Mouse (Mus musculus) midbrain, embryonic 13.5 days (tissue): ENCODE data around the gene Kcnj1. TPM values are rescaled to one million over a fixed set of nuclear protein-coding genes. Genes with fewer than 3 reads are reported as not detected.

Source experiments
- ATAC-seq: fragments of 200-750 bp; cut with Nextera tagmentation; 2 replicates; pipeline ENCODE4 v1.8.0; 2017; ENCODE audit warnings: mild to moderate bottlenecking, moderate TSS enrichment, moderate library complexity
- H3K27ac ChIP-seq: fragments of 300-500 bp; sonication (generic); 2 replicates; pipeline ENCODE4 v1.5.1; 2015; ENCODE audit warnings: inconsistent platforms, mild to moderate bottlenecking, moderate library complexity
- H3K27me3 ChIP-seq: fragments of 300-500 bp; sonication (generic); 2 replicates; pipeline ENCODE4 v1.6.1; 2015; ENCODE audit warnings: mild to moderate bottlenecking, inconsistent platforms
- H3K36me3 ChIP-seq: fragments of 300-500 bp; sonication (generic); 2 replicates; pipeline ENCODE4 v1.6.1; 2015; ENCODE audit warnings: mild to moderate bottlenecking, inconsistent platforms
- H3K4me1 ChIP-seq: fragments of 300-500 bp; sonication (generic); replicated peaks from 2 replicates; pipeline ENCODE4 v1.6.1; 2015; ENCODE audit warnings: inconsistent platforms
- H3K4me2 ChIP-seq: fragments of 300-500 bp; sonication (generic); replicated peaks from 2 replicates; pipeline ENCODE4 v1.6.1; 2015; ENCODE audit warnings: moderate library complexity, mild to moderate bottlenecking, inconsistent platforms
- H3K4me3 ChIP-seq: fragments of 300-500 bp; sonication (generic); replicated peaks from 2 replicates; pipeline ENCODE4 v1.5.1; 2015; ENCODE audit warnings: mild to moderate bottlenecking, inconsistent platforms
- H3K9ac ChIP-seq: fragments of 300-500 bp; sonication (generic); replicated peaks from 2 replicates; pipeline ENCODE4 v1.6.1; 2015; ENCODE audit warnings: mild to moderate bottlenecking, inconsistent platforms
- H3K9me3 ChIP-seq: fragments of 300-500 bp; sonication (generic); 2 replicates; pipeline ENCODE4 v1.6.1; 2016; ENCODE audit warnings: mild to moderate bottlenecking, inconsistent platforms
- WGBS: fragments of 180-500 bp; shearing (Covaris S2); methylation state at CpG from one replicate; pipeline ENCODE4 v1.1.7; 2015; 5-methylcytosine and 5-hydroxymethylcytosine counted together
- polyA plus RNA-seq: library from polyadenylated mRNA; unstranded; fragments of >200 nt; fragmentation: Nextera tagmentation; extraction: Ambion mirVana; gene quantifications from 2 replicates; pipeline ENCODE4 v1.2.1, GENCODE M21; 2015

The Kcnj1 gene
- polyA plus RNA-seq, 1 experiment from 2014 or later = not detected

GRCm38 (mm10) chr9:32360770-32361169 lies 11.5 kb upstream of the Kcnj1 start:
- no peaks in the 10 kb centered on the region for H3K4me1 ChIP-seq
- no peaks in the 10 kb centered on the region for H3K9me3 ChIP-seq
- no peak overlapping the region for H3K9ac ChIP-seq
- no peak overlapping the region for H3K27ac ChIP-seq
- H3K36me3 ChIP-seq = no peaks in the 10 kb centered on the region
- H3K4me3 ChIP-seq = no peak overlapping the region
- no peaks in the 10 kb centered on the region for H3K27me3 ChIP-seq
- whole genome bisulfite sequencing = 90% methylated on average over 1 of the region's 1 CpGs
- H3K4me2 ChIP-seq = no peak overlapping the region
- no peak for ATAC-seq

- 37% methylated on average over 2 of the region's 2 CpGs for WGBS
- no peak overlapping the region for H3K9ac ChIP-seq
- peaks cover 10% of the 10 kb centered on the region; the same call in 1 of the 2 replicates for H3K4me1 ChIP-seq
- H3K9me3 ChIP-seq = no peaks in the 10 kb centered on the region
- no peaks in the 10 kb centered on the region for H3K36me3 ChIP-seq
- no peak overlapping the region for H3K4me3 ChIP-seq
- H3K27ac ChIP-seq = no peak overlapping the region
- H3K27me3 ChIP-seq = no peaks in the 10 kb centered on the region
- H3K4me2 ChIP-seq = no peak overlapping the region
- ATAC-seq = no peak
Measured at GRCm38 (mm10) chr9:32368812-32369211, 3.5 kb upstream of the Kcnj1 start.

- Histone ChIP-seq H3K9ac (no peak overlapping the region), H3K4me1 (peaks cover 10% of the 10 kb centered on the region; the same call in 1 of the 2 replicates), H3K9me3 (no peaks in the 10 kb centered on the region), H3K4me2 (no peak overlapping the region), H3K27ac (no peak overlapping the region), H3K27me3 (no peaks in the 10 kb centered on the region), H3K36me3 (no peaks in the 10 kb centered on the region), H3K4me3 (no peak overlapping the region)
- WGBS = 26% methylated on average over 6 of the region's 6 CpGs
- no peak for ATAC-seq
Measured at GRCm38 (mm10) chr9:32369388-32369787, 2.9 kb upstream of the Kcnj1 start.

GRCm38 (mm10) chr9:32373656-32374055 lies 1.4 kb downstream of the Kcnj1 start:
- H3K27me3 ChIP-seq = no peaks in the 10 kb centered on the region
- peaks cover 8% of the 10 kb centered on the region; the same call in 1 of the 2 replicates for H3K4me1 ChIP-seq
- H3K9ac ChIP-seq = no peak overlapping the region
- H3K36me3 ChIP-seq = no peaks in the 10 kb centered on the region
- H3K27ac ChIP-seq = no peak overlapping the region
- H3K9me3 ChIP-seq = no peaks in the 10 kb centered on the region
- H3K4me3 ChIP-seq = no peak overlapping the region
- H3K4me2 ChIP-seq = no peak overlapping the region
- ATAC-seq = no peak
- 92% methylated on average over 6 of the region's 6 CpGs for WGBS

DNA sequence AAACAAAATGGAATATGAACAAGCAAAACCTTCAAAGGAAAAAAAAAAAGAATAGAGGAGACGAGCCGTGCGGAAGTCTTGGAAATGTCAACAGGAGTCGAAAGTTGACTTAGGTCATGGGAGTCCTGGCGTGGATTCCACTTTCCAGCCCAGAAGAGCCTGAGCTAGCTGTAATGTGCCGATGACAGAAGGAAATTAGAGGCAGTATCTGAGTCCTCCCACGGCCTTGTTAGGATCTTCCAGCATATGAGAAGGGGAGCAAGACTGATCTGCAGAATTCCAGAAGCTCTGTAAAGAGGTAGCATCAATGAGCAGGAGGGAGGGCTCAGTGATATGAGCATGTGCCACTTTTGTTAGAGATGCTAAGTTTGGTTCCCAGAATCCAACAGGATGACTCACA lies 3.7 kb downstream of the Kcnj1 start:
- WGBS = 92% methylated on average over 7 of the region's 7 CpGs
- no peak overlapping the region for H3K9ac ChIP-seq
- H3K27me3 ChIP-seq = no peaks in the 10 kb centered on the region
- no peaks in the 10 kb centered on the region for H3K36me3 ChIP-seq
- no peak for ATAC-seq
- H3K4me2 ChIP-seq = no peak overlapping the region
- no peak overlapping the region for H3K4me3 ChIP-seq
- H3K27ac ChIP-seq = no peak overlapping the region
- H3K4me1 ChIP-seq = no peaks in the 10 kb centered on the region
- H3K9me3 ChIP-seq = no peaks in the 10 kb centered on the region

DNA sequence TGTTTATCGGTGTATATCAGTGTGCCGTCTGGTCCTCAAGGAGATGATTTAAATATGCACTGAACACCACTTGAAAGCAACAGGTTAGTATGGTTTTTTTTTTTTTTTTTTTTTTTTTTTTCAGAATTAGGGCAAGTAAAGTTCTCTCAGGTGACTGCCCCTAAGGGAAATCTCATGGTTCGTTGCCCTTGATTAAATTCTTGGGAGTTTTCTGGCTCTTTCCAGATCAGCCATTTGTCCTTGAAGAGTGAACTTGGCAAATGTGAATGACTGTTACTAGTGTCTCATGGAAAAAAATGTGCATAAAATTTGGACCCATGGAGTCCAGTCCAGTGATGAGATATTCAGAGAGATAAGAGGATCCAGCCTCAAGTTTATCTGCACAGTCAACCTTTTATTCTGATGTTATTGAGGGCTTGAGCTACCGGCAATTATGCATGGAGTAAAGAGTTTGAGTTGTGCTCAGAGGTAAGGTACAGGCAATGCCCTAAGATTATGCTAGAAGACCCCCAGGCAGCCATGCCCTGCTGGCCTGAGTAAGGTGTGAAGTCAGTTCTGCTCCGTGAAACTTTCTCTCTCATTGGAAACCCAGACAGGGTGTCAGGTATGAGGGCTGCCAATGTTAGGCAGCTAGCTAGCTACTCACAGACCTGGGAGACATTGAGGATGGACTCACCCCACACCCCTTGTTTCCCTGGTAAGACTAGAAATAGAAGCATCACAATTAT lies 4.7 kb downstream of the Kcnj1 start:
- ATAC-seq = no peak
- 92% methylated on average over 5 of the region's 5 CpGs for whole genome bisulfite sequencing
- Histone ChIP-seq H3K4me1 (no peaks in the 10 kb centered on the region), H3K4me3 (no peak overlapping the region), H3K4me2 (no peak overlapping the region), H3K36me3 (no peaks in the 10 kb centered on the region), H3K27ac (no peak overlapping the region), H3K9ac (no peak overlapping the region), H3K9me3 (no peaks in the 10 kb centered on the region), H3K27me3 (no peaks in the 10 kb centered on the region)

DNA sequence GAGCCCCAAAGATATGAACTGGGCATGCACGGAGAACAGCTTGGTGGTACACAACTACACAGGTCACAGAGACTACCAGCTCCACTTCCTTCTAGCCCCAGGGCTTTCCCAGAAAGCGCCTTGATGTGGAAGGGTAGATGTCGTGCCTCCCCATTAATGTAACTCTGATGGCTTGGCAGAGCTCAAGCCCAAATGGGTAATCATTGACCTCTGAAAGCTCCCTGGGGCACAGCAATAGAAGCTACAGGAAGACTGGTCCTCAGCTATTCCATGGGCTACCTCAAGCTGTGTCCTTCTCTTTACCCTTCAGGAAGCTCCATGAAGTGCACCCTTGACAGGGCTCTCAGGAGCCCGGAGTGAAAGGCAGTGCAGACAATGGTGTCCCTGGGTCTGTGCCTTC lies 12.6 kb downstream of the Kcnj1 start:
- H3K4me3 ChIP-seq = no peak overlapping the region
- no peaks in the 10 kb centered on the region for H3K27me3 ChIP-seq
- H3K36me3 ChIP-seq = no peaks in the 10 kb centered on the region
- H3K9me3 ChIP-seq = no peaks in the 10 kb centered on the region
- H3K9ac ChIP-seq = no peak overlapping the region
- ATAC-seq = no peak
- no peaks in the 10 kb centered on the region for H3K4me1 ChIP-seq
- H3K27ac ChIP-seq = no peak overlapping the region
- 81% methylated on average over 4 of the region's 4 CpGs for WGBS
- no peak overlapping the region for H3K4me2 ChIP-seq

- WGBS = 96% methylated on average over 1 of the region's 1 CpGs
Measured at GRCm38 (mm10) chr9:32388120-32388519, 15.8 kb downstream of the Kcnj1 start.

DNA sequence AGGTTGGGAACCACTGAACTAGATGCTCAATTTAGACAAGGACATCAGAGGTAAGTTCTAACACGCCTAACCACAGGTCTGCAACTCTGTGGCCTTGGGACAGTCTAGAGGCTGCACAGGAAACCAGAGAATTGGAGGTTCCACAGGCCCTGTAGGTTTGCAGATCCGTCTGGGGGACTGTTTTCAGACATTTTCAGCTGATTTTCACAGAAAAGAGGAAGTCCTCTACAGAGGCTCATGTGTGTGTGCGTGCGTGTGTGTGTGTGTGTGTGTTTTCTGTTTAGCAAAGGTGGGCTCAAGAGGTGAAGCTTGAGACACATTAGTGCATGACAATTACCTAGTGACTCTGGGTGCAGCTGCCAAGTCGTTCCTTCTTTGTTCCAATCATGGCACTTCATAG lies 18.8 kb downstream of the Kcnj1 start:
- H3K4me2 ChIP-seq = no peak overlapping the region
- no peaks in the 10 kb centered on the region for H3K27me3 ChIP-seq
- WGBS = 84% methylated on average over 5 of the region's 5 CpGs
- no peak for ATAC-seq
- no peak overlapping the region for H3K27ac ChIP-seq
- H3K9ac ChIP-seq = no peak overlapping the region
- H3K9me3 ChIP-seq = no peaks in the 10 kb centered on the region
- no peak overlapping the region for H3K4me3 ChIP-seq
- H3K36me3 ChIP-seq = no peaks in the 10 kb centered on the region
- H3K4me1 ChIP-seq = no peaks in the 10 kb centered on the region

More at GRCm38 (mm10) chr9:32388120-32388519, 15.8 kb downstream of the Kcnj1 start:
- Histone ChIP-seq H3K36me3 (no peaks in the 10 kb centered on the region), H3K9ac (no peak overlapping the region), H3K4me1 (no peaks in the 10 kb centered on the region), H3K4me2 (no peak overlapping the region), H3K27me3 (no peaks in the 10 kb centered on the region), H3K4me3 (no peak overlapping the region), H3K27ac (no peak overlapping the region), H3K9me3 (no peaks in the 10 kb centered on the region)
- ATAC-seq = no peak

DNA sequence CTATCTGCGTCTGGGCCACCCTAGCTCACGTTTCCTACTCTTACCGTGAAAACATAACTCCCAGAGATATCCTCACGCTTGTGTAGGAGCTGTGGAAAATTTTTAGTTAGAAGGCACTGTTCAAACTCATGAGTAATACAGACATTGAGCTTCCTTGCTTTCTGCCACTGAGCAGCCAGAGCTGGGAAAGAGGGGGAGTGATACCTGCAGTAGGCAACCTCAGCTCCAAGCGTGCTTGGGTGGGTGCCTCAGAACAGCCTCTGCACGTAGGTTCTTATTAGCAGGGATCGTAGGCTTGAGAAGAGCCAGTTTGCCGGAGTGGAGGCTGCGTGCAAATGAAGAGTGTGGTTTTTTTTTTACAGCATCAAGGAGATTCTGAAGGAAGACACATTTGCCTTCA lies 19.4 kb downstream of the Kcnj1 start:
- Histone ChIP-seq H3K27ac (no peak overlapping the region), H3K9ac (no peak overlapping the region), H3K4me3 (no peak overlapping the region), H3K4me2 (no peak overlapping the region), H3K27me3 (no peaks in the 10 kb centered on the region), H3K9me3 (no peaks in the 10 kb centered on the region), H3K36me3 (no peaks in the 10 kb centered on the region), H3K4me1 (no peaks in the 10 kb centered on the region)
- no peak for ATAC-seq
- WGBS = 85% methylated on average over 9 of the region's 9 CpGs

- Histone ChIP-seq H3K27me3 (no peaks in the 10 kb centered on the region), H3K4me1 (no peaks in the 10 kb centered on the region), H3K9me3 (no peaks in the 10 kb centered on the region), H3K9ac (no peak overlapping the region), H3K36me3 (no peaks in the 10 kb centered on the region), H3K4me2 (no peak overlapping the region), H3K27ac (no peak overlapping the region), H3K4me3 (no peak overlapping the region)
- no peak for ATAC-seq
- WGBS = 81% methylated on average over 6 of the region's 6 CpGs
Measured at GRCm38 (mm10) chr9:32392716-32393115, 20.4 kb downstream of the Kcnj1 start.

- Histone ChIP-seq H3K4me1 (no peaks in the 10 kb centered on the region), H3K36me3 (no peaks in the 10 kb centered on the region), H3K4me3 (no peak overlapping the region), H3K27me3 (no peaks in the 10 kb centered on the region), H3K4me2 (no peak overlapping the region), H3K9me3 (no peaks in the 10 kb centered on the region), H3K27ac (no peak overlapping the region), H3K9ac (no peak overlapping the region)
- ATAC-seq = no peak
- 94% methylated on average over 4 of the region's 4 CpGs for WGBS
Measured at GRCm38 (mm10) chr9:32394761-32395161, 22.5 kb downstream of the Kcnj1 start.

DNA sequence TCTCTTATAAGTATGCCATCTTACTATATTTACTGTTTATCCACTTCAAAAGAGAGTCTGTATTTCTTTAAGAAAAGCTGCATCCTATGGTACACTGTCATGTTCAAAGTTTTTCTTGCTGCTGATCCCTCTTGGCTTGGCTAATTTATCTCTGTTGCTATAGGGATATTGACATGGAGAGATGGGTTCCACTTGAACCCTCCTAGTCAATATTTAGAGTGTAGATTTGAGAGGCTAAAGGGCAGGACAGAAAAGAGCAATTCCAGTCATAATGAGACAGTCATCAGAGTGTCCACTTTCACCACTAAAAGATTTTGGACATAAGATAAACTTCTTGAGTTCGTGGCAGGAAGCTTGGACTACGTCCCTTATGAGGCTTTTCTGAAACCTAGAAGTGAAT lies 27.9 kb downstream of the Kcnj1 start:
- Histone ChIP-seq H3K4me1 (no peaks in the 10 kb centered on the region), H3K9me3 (no peaks in the 10 kb centered on the region), H3K9ac (no peak overlapping the region), H3K36me3 (no peaks in the 10 kb centered on the region), H3K4me2 (no peak overlapping the region), H3K4me3 (no peak overlapping the region), H3K27ac (no peak overlapping the region), H3K27me3 (peaks cover 5% of the 10 kb centered on the region; the same call in 1 of the 2 replicates)
- no peak for ATAC-seq
- 89% methylated on average over 2 of the region's 2 CpGs for WGBS
